Mouse (Mus musculus) intestine, embryonic 15.5 days (tissue): ENCODE results near the gene Tmco4. TPM values are rescaled to one million over a fixed set of nuclear protein-coding genes. Genes with fewer than 3 reads are reported as not detected.

Experiments
- ATAC-seq: fragments of 200-750 bp; cut with Nextera tagmentation; 2 replicates; pipeline ENCODE4 v1.8.0; 2017; ENCODE audit warnings: moderate TSS enrichment, moderate library complexity
- H3K27ac ChIP-seq: fragments of 300-500 bp; sonication (generic); 2 replicates; pipeline ENCODE4 v1.5.1; 2015; ENCODE audit warnings: mild to moderate bottlenecking, inconsistent platforms
- H3K27me3 ChIP-seq: fragments of 300-500 bp; sonication (generic); replicated peaks from 2 replicates; pipeline ENCODE4 v1.6.1; 2015; ENCODE audit warnings: inconsistent platforms
- H3K36me3 ChIP-seq: fragments of 300-500 bp; sonication (generic); 2 replicates; pipeline ENCODE4 v1.6.1; 2015; ENCODE audit warnings: inconsistent platforms
- H3K4me1 ChIP-seq: fragments of 300-500 bp; sonication (generic); replicated peaks from 2 replicates; pipeline ENCODE4 v1.6.1; 2015; ENCODE audit warnings: inconsistent platforms
- H3K4me2 ChIP-seq: fragments of 300-500 bp; sonication (generic); replicated peaks from 2 replicates; pipeline ENCODE4 v1.6.1; 2015; ENCODE audit warnings: mild to moderate bottlenecking, inconsistent platforms
- H3K4me3 ChIP-seq: fragments of 300-500 bp; sonication (generic); replicated peaks from 2 replicates; pipeline ENCODE4 v1.5.1; 2015; ENCODE audit warnings: inconsistent platforms
- H3K9ac ChIP-seq: fragments of 300-500 bp; sonication (generic); 2 replicates; pipeline ENCODE4 v1.6.1; 2015; ENCODE audit warnings: inconsistent platforms
- H3K9me3 ChIP-seq: fragments of 300-500 bp; sonication (generic); 2 replicates; pipeline ENCODE4 v1.6.1; 2016; ENCODE audit warnings: inconsistent platforms
- WGBS: fragments of 180-500 bp; shearing (Covaris S2); methylation state at CpG from one replicate; pipeline ENCODE4 v1.1.7; 2015; 5-methylcytosine and 5-hydroxymethylcytosine counted together
- polyA plus RNA-seq: library from polyadenylated mRNA; unstranded; fragments of >200 nt; fragmentation: Nextera tagmentation; extraction: Ambion mirVana; gene quantifications from 2 replicates; pipeline ENCODE4 v1.2.1, GENCODE M21; 2015

The Tmco4 gene
- polyA plus RNA-seq, 1 experiment from 2014 or later, result 14.1 TPM

GRCm38 (mm10) chr4:139052796-139053195, 80.1 kb downstream of the Tmco4 start:
- WGBS, result 80% methylated on average over 7 of the region's 7 CpGs
- Histone ChIP-seq H3K9me3 (no peaks in the 10 kb centered on the region), H3K4me2 (no peak overlapping the region), H3K36me3 (no peaks in the 10 kb centered on the region), H3K9ac (no peak overlapping the region), H3K4me3 (no peak overlapping the region), H3K4me1 (no peaks in the 10 kb centered on the region), H3K27me3 (no peaks in the 10 kb centered on the region), H3K27ac (no peak overlapping the region)
- no peak for ATAC-seq

- WGBS, result 47% methylated on average over 5 of the region's 5 CpGs
- no peak overlapping the region for H3K27ac ChIP-seq
- ATAC-seq, result no peak
Measured at GRCm38 (mm10) chr4:139053391-139053790, 80.7 kb downstream of the Tmco4 start.

GRCm38 (mm10) chr4:139054300-139054923, 81.7 kb downstream of the Tmco4 start:
- no peak overlapping the region for H3K27ac ChIP-seq
- no peak overlapping the region for H3K4me2 ChIP-seq
- H3K9me3 ChIP-seq, result no peaks in the 10 kb centered on the region
- no peaks in the 10 kb centered on the region for H3K27me3 ChIP-seq
- ATAC-seq, result no peak
- H3K9ac ChIP-seq, result no peak overlapping the region
- H3K36me3 ChIP-seq, result no peaks in the 10 kb centered on the region
- WGBS, result 56% methylated on average over 9 of the region's 9 CpGs
- no peak overlapping the region for H3K4me3 ChIP-seq
- H3K4me1 ChIP-seq, result no peaks in the 10 kb centered on the region

More at GRCm38 (mm10) chr4:139053391-139053790, 80.7 kb downstream of the Tmco4 start:
- Histone ChIP-seq H3K36me3 (no peaks in the 10 kb centered on the region), H3K4me3 (no peak overlapping the region), H3K4me2 (no peak overlapping the region), H3K27me3 (no peaks in the 10 kb centered on the region), H3K9me3 (no peaks in the 10 kb centered on the region), H3K9ac (no peak overlapping the region), H3K4me1 (no peaks in the 10 kb centered on the region)

GRCm38 (mm10) chr4:139055336-139055735, 82.6 kb downstream of the Tmco4 start:
- Histone ChIP-seq H3K27ac (no peak overlapping the region), H3K27me3 (0 out of 2 replicates have a peak, but pooled peaks cover 4% of the 10 kb centered on the region), H3K9ac (no peak overlapping the region), H3K4me1 (no peaks in the 10 kb centered on the region), H3K4me2 (no peak overlapping the region), H3K9me3 (no peaks in the 10 kb centered on the region), H3K4me3 (no peak overlapping the region), H3K36me3 (no peaks in the 10 kb centered on the region)
- ATAC-seq, result no peak
- WGBS, result 84% methylated on average over 4 of the region's 4 CpGs

GRCm38 (mm10) chr4:139055744-139056143, 83.1 kb downstream of the Tmco4 start:
- H3K27ac ChIP-seq, result no peak overlapping the region
- no peak overlapping the region for H3K9ac ChIP-seq
- H3K27me3 ChIP-seq, result 0 out of 2 replicates have a peak, but pooled peaks cover 4% of the 10 kb centered on the region
- H3K4me1 ChIP-seq, result no peaks in the 10 kb centered on the region
- ATAC-seq, result no peak
- H3K9me3 ChIP-seq, result no peaks in the 10 kb centered on the region
- H3K4me3 ChIP-seq, result no peak overlapping the region
- WGBS, result 81% methylated on average over 3 of the region's 3 CpGs
- H3K4me2 ChIP-seq, result no peak overlapping the region
- no peaks in the 10 kb centered on the region for H3K36me3 ChIP-seq

GRCm38 (mm10) chr4:139057291-139057690, 84.6 kb downstream of the Tmco4 start:
- no peak for ATAC-seq
- H3K36me3 ChIP-seq, result no peaks in the 10 kb centered on the region
- no peak overlapping the region for H3K4me2 ChIP-seq
- 72% methylated on average over 5 of the region's 5 CpGs for WGBS
- no peak overlapping the region for H3K4me3 ChIP-seq
- H3K4me1 ChIP-seq, result no peaks in the 10 kb centered on the region
- H3K27ac ChIP-seq, result no peak overlapping the region
- H3K9me3 ChIP-seq, result no peaks in the 10 kb centered on the region
- H3K9ac ChIP-seq, result no peak overlapping the region
- 0 out of 2 replicates have a peak, but pooled peaks cover 4% of the 10 kb centered on the region for H3K27me3 ChIP-seq

- H3K36me3 ChIP-seq, result no peaks in the 10 kb centered on the region
- no peak overlapping the region for H3K4me3 ChIP-seq
- 0 out of 2 replicates have a peak, but pooled peaks cover 4% of the 10 kb centered on the region for H3K27me3 ChIP-seq
- no peak for ATAC-seq
- H3K9me3 ChIP-seq, result no peaks in the 10 kb centered on the region
- H3K9ac ChIP-seq, result no peak overlapping the region
- H3K4me1 ChIP-seq, result no peaks in the 10 kb centered on the region
- H3K27ac ChIP-seq, result no peak overlapping the region
- no peak overlapping the region for H3K4me2 ChIP-seq
- 84% methylated on average over 5 of the region's 5 CpGs for WGBS
Measured at GRCm38 (mm10) chr4:139058029-139058428, 85.3 kb downstream of the Tmco4 start.

GRCm38 (mm10) chr4:139059569-139059968, 86.9 kb downstream of the Tmco4 start:
- no peaks in the 10 kb centered on the region for H3K9me3 ChIP-seq
- no peak for ATAC-seq
- H3K27me3 ChIP-seq, result 0 out of 2 replicates have a peak, but pooled peaks cover 4% of the 10 kb centered on the region
- H3K9ac ChIP-seq, result no peak overlapping the region
- WGBS, result 5% methylated on average over 7 of the region's 7 CpGs
- no peaks in the 10 kb centered on the region for H3K4me1 ChIP-seq
- H3K27ac ChIP-seq, result no peak overlapping the region
- H3K4me3 ChIP-seq, result no peak overlapping the region
- no peak overlapping the region for H3K4me2 ChIP-seq
- H3K36me3 ChIP-seq, result no peaks in the 10 kb centered on the region

- Histone ChIP-seq H3K9me3 (no peaks in the 10 kb centered on the region), H3K4me2 (no peak overlapping the region), H3K4me3 (no peak overlapping the region), H3K27me3 (0 out of 2 replicates have a peak, but pooled peaks cover 3% of the 10 kb centered on the region), H3K4me1 (no peaks in the 10 kb centered on the region), H3K36me3 (no peaks in the 10 kb centered on the region), H3K9ac (no peak overlapping the region), H3K27ac (no peak overlapping the region)
- no peak for ATAC-seq
- 88% methylated on average over 5 of the region's 5 CpGs for WGBS
Measured at GRCm38 (mm10) chr4:139064831-139065230, 92.1 kb downstream of the Tmco4 start.

GRCm38 (mm10) chr4:139068287-139068686, 95.6 kb downstream of the Tmco4 start:
- ATAC-seq, result no peak
- Histone ChIP-seq H3K9ac (no peak overlapping the region), H3K4me1 (no peaks in the 10 kb centered on the region), H3K9me3 (no peaks in the 10 kb centered on the region), H3K27me3 (peaks cover 11% of the 10 kb centered on the region), H3K27ac (no peak overlapping the region), H3K4me3 (no peak overlapping the region), H3K36me3 (no peaks in the 10 kb centered on the region), H3K4me2 (no peak overlapping the region)
- 34% methylated on average over 4 of the region's 4 CpGs for WGBS

GRCm38 (mm10) chr4:139074060-139074459, 101.4 kb downstream of the Tmco4 start:
- peak overlapping the region; percentile 54 for H3K4me3 ChIP-seq
- peaks cover 16% of the 10 kb centered on the region for H3K4me1 ChIP-seq
- peak overlapping the region; percentile 98 for H3K4me2 ChIP-seq
- ATAC-seq, result no peak
- H3K36me3 ChIP-seq, result no peaks in the 10 kb centered on the region
- 23% methylated on average over 29 of the region's 29 CpGs for WGBS
- H3K27ac ChIP-seq, result no peak overlapping the region
- H3K27me3 ChIP-seq, result peaks cover 47% of the 10 kb centered on the region
- H3K9me3 ChIP-seq, result no peaks in the 10 kb centered on the region
- H3K9ac ChIP-seq, result no peak overlapping the region

GRCm38 (mm10) chr4:139075041-139075711, 102.5 kb downstream of the Tmco4 start, which contains the start of gene Htr6:
Gene Htr6 (minus strand): TSS chr4:139075570.
- WGBS, result under 1% methylated on average over 70 of the region's 77 CpGs
- H3K4me1 ChIP-seq, result peaks cover 16% of the 10 kb centered on the region
- no peaks in the 10 kb centered on the region for H3K36me3 ChIP-seq
- no peak within 1 kb of the TSS for H3K27ac ChIP-seq
- H3K4me3 ChIP-seq, result peak within 1 kb of the TSS; percentile 54
- peaks cover 47% of the 10 kb centered on the region for H3K27me3 ChIP-seq
- H3K4me2 ChIP-seq, result peak within 1 kb of the TSS; percentile 98
- peak within 1 kb of the TSS; percentile 44 for H3K9ac ChIP-seq
- ATAC-seq, result peak; percentile 48
- no peaks in the 10 kb centered on the region for H3K9me3 ChIP-seq
